Mouse (Mus musculus) forebrain, embryonic 11.5 days (tissue): ENCODE results near the gene Ciapin1. TPM values are rescaled to one million over a fixed set of nuclear protein-coding genes. Genes with fewer than 3 reads are reported as not detected.

Experiments used
- ATAC-seq: fragments of 200-750 bp; cut with Nextera tagmentation; replicated peaks from 2 replicates; pipeline ENCODE4 v1.8.0; 2017; ENCODE audit warnings: moderate TSS enrichment; ENCODE audit not compliant: low FRiP score
- DNase-seq: peaks from one replicate; pipeline ENCODE4 v3.0.0-alpha.2; 2017; ENCODE audit warnings: low spot score
- H3K27ac ChIP-seq: fragments of 300-500 bp; sonication (generic); 2 replicates; pipeline ENCODE4 v1.5.1; 2014; ENCODE audit warnings: low read depth, low read length
- H3K27me3 ChIP-seq: fragments of 300-500 bp; sonication (generic); 2 replicates; pipeline ENCODE4 v1.6.1; 2014; ENCODE audit warnings: mild to moderate bottlenecking, low read length, mixed read lengths; ENCODE audit not compliant: control insufficient read depth, insufficient read depth
- H3K36me3 ChIP-seq: fragments of 300-500 bp; sonication (generic); 2 replicates; pipeline ENCODE4 v1.6.1; 2014; ENCODE audit warnings: mild to moderate bottlenecking, low read length, moderate library complexity, mixed read lengths; ENCODE audit not compliant: control insufficient read depth, insufficient read depth
- H3K4me1 ChIP-seq: fragments of 300-500 bp; sonication (generic); replicated peaks from 2 replicates; pipeline ENCODE4 v1.6.1; 2014; ENCODE audit warnings: low read length, mixed read lengths; ENCODE audit not compliant: control insufficient read depth, insufficient read depth
- H3K4me2 ChIP-seq: fragments of 300-500 bp; sonication (generic); 2 replicates; pipeline ENCODE4 v1.6.1; 2014; ENCODE audit warnings: low read depth, mild to moderate bottlenecking, low read length, moderate library complexity, mixed read lengths; ENCODE audit not compliant: severe bottlenecking
- H3K4me3 ChIP-seq: fragments of 300-500 bp; sonication (generic); 2 replicates; pipeline ENCODE4 v1.5.1; 2014; ENCODE audit warnings: low read depth, low read length
- H3K9ac ChIP-seq: fragments of 300-500 bp; sonication (generic); 2 replicates; pipeline ENCODE4 v1.6.1; 2014; ENCODE audit warnings: low read length
- H3K9me3 ChIP-seq: fragments of 300-500 bp; sonication (generic); 2 replicates; pipeline ENCODE4 v1.6.1; 2016; ENCODE audit warnings: low read length, mixed read lengths; ENCODE audit not compliant: control insufficient read depth
- WGBS: fragments of 180-500 bp; shearing (Covaris S2); extraction: QIAGEN DNeasy Blood & Tissue Kit; methylation state at CpG from one replicate; pipeline ENCODE4 v1.1.7; 2014; 5-methylcytosine and 5-hydroxymethylcytosine counted together
- polyA plus RNA-seq: library from polyadenylated mRNA; unstranded; fragments of >200 nt; fragmentation: Nextera tagmentation; extraction: Ambion mirVana; gene quantifications from 2 replicates; pipeline ENCODE4 v1.2.1, GENCODE M21; 2014

Ciapin1 gene
- polyA plus RNA-seq, 1 experiment from 2014 or later: 144 TPM

DNA sequence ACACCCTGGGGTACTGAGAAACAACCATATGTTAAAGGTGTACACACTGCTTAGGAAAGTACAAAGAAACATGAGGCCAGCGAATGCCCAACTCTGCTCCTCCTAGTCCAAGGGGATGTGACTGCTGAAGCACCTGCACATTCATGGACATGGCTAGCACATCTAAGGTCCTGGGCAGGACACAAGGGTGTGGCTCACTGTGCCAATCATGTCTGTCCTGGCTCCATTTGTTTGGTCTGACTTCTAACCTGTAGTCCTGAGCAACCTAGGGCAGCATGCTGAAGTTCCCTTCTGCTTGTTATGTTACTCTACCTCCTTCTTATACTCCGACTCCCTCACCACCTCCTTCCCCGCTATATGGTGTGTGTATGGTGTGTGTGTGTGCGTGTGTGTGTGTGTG is 43.8 kb downstream of the Ciapin1 start:
- Histone ChIP-seq H3K27ac (no peak overlapping the region), H3K9me3 (no peaks in the 10 kb centered on the region), H3K9ac (no peak overlapping the region), H3K4me1 (no peaks in the 10 kb centered on the region), H3K27me3 (no peaks in the 10 kb centered on the region), H3K4me2 (no peak overlapping the region), H3K4me3 (no peak overlapping the region), H3K36me3 (no peaks in the 10 kb centered on the region)
- WGBS: 91% methylated on average over 4 of the region's 4 CpGs
- no peak for DNase-seq
- ATAC-seq: no peak

DNA sequence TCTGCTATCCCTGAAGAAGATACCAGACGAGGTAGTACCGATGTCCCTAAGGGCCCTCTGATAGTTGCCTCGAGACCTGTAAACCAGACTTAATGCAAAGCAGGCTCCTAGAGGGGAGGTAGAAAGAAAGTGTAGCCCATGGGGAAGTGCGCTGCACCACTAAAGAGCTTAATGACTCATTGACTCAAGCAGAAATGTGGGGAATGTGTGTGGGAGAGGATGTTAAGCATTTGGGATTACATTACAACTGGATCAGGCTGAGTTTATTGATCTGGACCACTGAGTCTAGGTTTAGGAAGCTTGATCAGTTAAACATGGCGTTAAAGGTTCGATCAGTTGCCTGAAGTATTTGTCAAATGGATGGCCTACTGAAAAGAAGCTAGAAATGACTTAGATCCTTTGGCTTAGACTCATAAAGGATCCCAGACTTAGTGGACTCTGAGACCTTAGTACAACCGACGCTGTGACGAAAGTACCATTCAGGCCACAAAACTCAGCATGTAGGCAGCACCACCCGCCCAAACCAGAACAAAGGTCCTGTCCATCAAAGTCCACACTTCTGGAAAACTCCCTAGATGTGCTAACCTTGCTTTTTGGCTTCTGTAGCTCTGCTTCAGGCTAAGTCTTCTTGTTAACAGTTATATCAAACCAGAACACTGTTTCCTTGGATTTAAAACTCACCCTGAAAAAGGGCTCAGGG is 48.8 kb downstream of the Ciapin1 start:
- WGBS: 45% methylated on average over 10 of the region's 10 CpGs
- H3K4me3 ChIP-seq: no peak overlapping the region
- H3K4me2 ChIP-seq: no peak overlapping the region
- H3K27ac ChIP-seq: no peak overlapping the region
- no peaks in the 10 kb centered on the region for H3K4me1 ChIP-seq
- no peaks in the 10 kb centered on the region for H3K36me3 ChIP-seq
- H3K9me3 ChIP-seq: no peaks in the 10 kb centered on the region
- no peak for ATAC-seq
- no peak overlapping the region for H3K9ac ChIP-seq
- DNase-seq: no peak
- H3K27me3 ChIP-seq: no peaks in the 10 kb centered on the region

DNA sequence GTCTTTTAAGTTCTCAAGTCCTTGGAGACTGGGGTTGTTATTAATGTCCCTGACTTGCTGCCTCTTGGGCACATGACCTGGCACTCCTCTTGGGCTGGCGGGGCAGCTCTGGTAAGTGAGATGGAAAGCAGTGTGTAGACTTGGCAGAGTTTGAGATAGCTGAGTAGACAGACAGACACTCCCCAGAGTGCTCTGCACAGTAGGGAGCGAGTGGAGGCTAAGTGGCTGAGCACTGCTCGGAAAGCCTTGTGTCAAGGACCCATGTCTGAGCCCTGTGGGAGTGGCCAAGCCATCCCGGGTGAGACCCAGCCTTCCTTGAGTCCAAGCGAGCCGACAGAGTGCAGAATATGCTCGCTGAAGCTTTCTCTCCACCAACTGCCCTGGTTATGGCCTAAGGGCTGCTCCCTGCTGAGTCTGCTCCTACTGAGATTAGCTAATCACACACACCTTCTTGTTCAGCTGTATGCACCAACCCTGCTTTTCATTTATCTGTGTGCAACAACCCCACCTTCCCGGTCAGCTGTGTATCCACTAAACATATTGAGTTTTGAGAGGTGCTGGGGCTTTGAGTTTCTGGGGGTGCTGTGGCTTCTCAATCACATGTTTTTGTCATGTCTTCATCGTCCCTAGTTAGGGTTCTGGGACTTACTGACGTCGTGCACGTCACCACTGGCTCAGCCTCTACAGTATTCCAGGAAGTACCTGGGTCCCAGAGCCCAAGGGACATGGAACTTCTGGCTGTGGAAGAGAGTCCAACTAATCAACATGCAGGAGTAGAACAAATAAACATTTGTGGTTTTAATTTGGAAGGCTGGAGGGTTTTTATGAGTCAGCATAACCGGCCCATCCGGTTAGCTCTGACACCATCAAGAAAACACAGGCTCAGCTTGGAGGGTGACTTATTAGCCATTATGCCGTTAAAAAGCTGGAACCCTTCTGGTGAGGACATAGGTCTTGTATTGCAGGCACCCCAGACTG is 50.3 kb downstream of the Ciapin1 start:
- DNase-seq: no peak
- Histone ChIP-seq H3K27me3 (no peaks in the 10 kb centered on the region), H3K4me2 (no peak overlapping the region), H3K9ac (no peak overlapping the region), H3K4me3 (no peak overlapping the region), H3K9me3 (no peaks in the 10 kb centered on the region), H3K27ac (no peak overlapping the region), H3K36me3 (no peaks in the 10 kb centered on the region), H3K4me1 (no peaks in the 10 kb centered on the region)
- 69% methylated on average over 15 of the region's 15 CpGs for WGBS
- ATAC-seq: no peak

DNA sequence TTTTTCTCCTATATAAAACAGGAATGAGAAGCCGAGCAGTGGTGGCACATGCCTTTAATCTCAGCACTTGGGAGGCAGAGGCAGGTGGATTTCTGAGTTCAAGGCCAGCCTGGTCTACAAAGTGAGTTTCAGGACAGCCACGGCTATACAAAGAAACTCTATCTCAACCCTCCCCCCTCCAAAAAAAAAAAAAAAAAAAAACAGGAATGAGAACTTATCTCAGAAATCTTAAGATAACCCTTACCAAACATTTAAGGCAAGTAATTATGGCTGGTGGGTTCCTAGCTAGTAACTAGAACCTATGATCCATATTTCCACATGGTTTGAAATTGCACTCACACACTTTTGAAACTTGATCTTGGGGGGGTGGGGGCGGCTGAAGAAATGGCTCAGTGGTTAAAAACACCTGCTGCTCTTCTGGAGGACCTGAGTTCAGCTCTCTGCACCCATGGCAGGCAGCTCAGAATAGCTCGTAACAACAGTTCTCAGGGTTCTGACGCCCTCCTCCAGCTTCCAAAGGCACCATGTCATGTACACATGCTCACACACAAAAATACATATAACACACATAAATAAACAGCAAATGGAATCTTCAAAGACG is 52.1 kb downstream of the Ciapin1 start:
- WGBS: 79% methylated on average over 6 of the region's 6 CpGs
- no peaks in the 10 kb centered on the region for H3K27me3 ChIP-seq
- no peak overlapping the region for H3K4me2 ChIP-seq
- H3K27ac ChIP-seq: no peak overlapping the region
- H3K4me3 ChIP-seq: no peak overlapping the region
- ATAC-seq (no peak), DNase-seq (no peak)
- 0 out of 2 replicates have a peak, but pooled peaks cover 2% of the 10 kb centered on the region for H3K4me1 ChIP-seq
- H3K9ac ChIP-seq: no peak overlapping the region
- no peaks in the 10 kb centered on the region for H3K36me3 ChIP-seq
- H3K9me3 ChIP-seq: no peaks in the 10 kb centered on the region

DNA sequence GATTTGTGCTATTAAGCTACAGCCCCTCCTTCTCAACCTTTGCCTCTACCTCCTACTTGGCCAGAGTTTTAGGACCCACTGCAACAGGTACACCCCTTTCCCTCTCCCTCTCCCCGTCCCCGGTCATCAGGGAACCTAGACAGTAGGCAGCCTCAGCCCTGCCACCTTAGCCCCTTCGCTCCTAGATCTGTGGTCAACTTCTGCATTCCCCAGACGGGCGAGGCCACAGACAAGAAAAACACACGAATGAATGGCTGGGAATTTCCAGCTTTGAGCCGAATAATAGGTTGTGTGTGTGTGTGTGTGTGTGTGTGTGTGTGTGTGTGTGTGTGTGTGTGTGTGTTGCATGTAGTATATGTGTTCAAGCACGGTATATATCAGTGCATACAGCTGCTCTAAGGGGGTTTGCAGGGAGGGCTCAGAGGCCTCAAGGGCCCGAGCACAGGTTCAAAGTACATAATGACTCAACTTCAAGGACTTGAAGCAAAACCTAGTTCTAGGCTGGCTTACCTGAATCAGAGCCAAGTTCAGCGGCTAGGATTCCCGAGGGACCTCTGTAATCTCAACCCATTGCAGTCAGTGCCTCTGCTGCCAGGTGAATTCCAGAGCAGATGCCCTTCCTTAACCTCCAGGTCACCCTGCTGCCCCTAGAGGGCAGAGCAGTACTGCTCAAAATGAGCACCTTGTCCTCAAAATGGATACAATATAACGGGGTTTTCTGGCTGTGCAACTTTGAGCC is 52.7 kb downstream of the Ciapin1 start:
- Histone ChIP-seq H3K4me3 (no peak overlapping the region), H3K9ac (no peak overlapping the region), H3K27me3 (no peaks in the 10 kb centered on the region), H3K27ac (no peak overlapping the region), H3K36me3 (no peaks in the 10 kb centered on the region), H3K9me3 (no peaks in the 10 kb centered on the region), H3K4me2 (no peak overlapping the region), H3K4me1 (0 out of 2 replicates have a peak, but pooled peaks cover 2% of the 10 kb centered on the region)
- whole genome bisulfite sequencing: 73% methylated on average over 12 of the region's 12 CpGs
- no peak for DNase-seq
- no peak for ATAC-seq

DNA sequence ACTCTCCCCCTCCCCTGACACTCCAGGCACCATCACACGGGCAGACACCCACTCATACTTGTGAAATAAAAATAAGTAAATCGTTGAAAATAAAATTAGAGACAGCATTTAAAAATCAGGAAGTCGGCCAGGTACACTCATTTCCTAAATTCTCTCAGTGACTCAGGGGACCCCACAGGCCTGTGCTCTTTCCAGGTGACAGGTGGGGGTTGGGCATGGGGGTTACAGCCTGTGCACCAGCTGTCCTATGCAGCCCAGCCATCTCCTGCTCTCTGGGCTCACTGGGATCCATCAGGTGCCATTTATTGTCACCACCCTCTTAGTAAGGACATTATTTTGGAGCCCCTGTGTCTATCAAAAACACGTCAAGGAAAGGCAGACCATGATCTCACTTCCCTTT is 54.3 kb downstream of the Ciapin1 start:
- Histone ChIP-seq H3K9ac (no peak overlapping the region), H3K27ac (no peak overlapping the region), H3K9me3 (no peaks in the 10 kb centered on the region), H3K4me1 (0 out of 2 replicates have a peak, but pooled peaks cover 2% of the 10 kb centered on the region), H3K27me3 (no peaks in the 10 kb centered on the region), H3K36me3 (no peaks in the 10 kb centered on the region), H3K4me2 (no peak overlapping the region), H3K4me3 (no peak overlapping the region)
- DNase-seq: no peak
- ATAC-seq: no peak
- 79% methylated on average over 4 of the region's 4 CpGs for WGBS

DNA sequence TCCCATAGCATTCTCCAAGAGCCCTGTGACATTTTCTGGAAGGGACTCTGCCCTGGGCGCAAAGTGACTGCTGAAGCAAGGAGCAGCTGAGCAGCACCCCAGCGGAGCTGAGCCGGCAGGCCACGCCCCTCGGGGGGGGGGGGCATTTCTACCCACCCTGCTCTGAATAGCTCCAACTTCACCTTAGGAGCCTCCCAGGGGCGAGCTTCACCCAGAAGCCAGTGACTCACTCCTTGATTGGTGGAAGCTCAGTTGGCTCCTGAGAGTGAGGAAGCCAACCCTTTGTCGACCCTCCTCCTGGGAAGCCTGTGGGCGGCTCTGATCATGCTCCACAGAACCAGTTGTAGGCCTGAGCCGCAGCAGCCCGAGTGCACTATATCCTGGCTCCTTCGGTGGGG is 56.3 kb downstream of the Ciapin1 start:
- no peaks in the 10 kb centered on the region for H3K27me3 ChIP-seq
- H3K9ac ChIP-seq: no peak overlapping the region
- H3K36me3 ChIP-seq: no peaks in the 10 kb centered on the region
- no peak overlapping the region for H3K4me2 ChIP-seq
- WGBS: 7% methylated on average over 11 of the region's 11 CpGs
- 0 out of 2 replicates have a peak, but pooled peaks cover 2% of the 10 kb centered on the region for H3K4me1 ChIP-seq
- H3K9me3 ChIP-seq: no peaks in the 10 kb centered on the region
- DNase-seq (no peak), ATAC-seq (peak; percentile 42; the same call in 1 of the 2 replicates)
- no peak overlapping the region for H3K27ac ChIP-seq
- H3K4me3 ChIP-seq: no peak overlapping the region
